Mouse (Mus musculus) neural tube, embryonic 15.5 days (tissue): ENCODE measurements at regions not wholly inside any gene's neighbourhood (a gene's known extent, or its start where the extent isn't known, plus 50 kb on each side); places are given as distances from the start of the nearest gene placed in this dataset.
A peak's percentile ranks its signal among the peaks of the same experiment; 100 is the strongest.

Experiments
- ATAC-seq: fragments of 200-750 bp; cut with Nextera tagmentation; 2 replicates; pipeline ENCODE4 v1.8.0; 2017; ENCODE audit warnings: mild to moderate bottlenecking, moderate TSS enrichment, moderate library complexity; ENCODE audit not compliant: low FRiP score
- H3K27ac ChIP-seq: fragments of 300-500 bp; sonication (generic); replicated peaks from 2 replicates; pipeline ENCODE4 v1.5.1; 2015; ENCODE audit warnings: mild to moderate bottlenecking, inconsistent platforms
- H3K27me3 ChIP-seq: fragments of 300-500 bp; sonication (generic); replicated peaks from 2 replicates; pipeline ENCODE4 v1.6.1; 2015; ENCODE audit warnings: inconsistent platforms
- H3K36me3 ChIP-seq: fragments of 300-500 bp; sonication (generic); 2 replicates; pipeline ENCODE4 v1.6.1; 2015; ENCODE audit warnings: inconsistent platforms
- H3K4me1 ChIP-seq: fragments of 300-500 bp; sonication (generic); 2 replicates; pipeline ENCODE4 v1.6.1; 2015; ENCODE audit warnings: inconsistent platforms
- H3K4me2 ChIP-seq: fragments of 300-500 bp; sonication (generic); 2 replicates; pipeline ENCODE4 v1.6.1; 2015; ENCODE audit warnings: inconsistent platforms, mild to moderate bottlenecking, moderate library complexity
- H3K4me3 ChIP-seq: fragments of 300-500 bp; sonication (generic); replicated peaks from 2 replicates; pipeline ENCODE4 v1.5.1; 2015; ENCODE audit warnings: mild to moderate bottlenecking, inconsistent platforms
- H3K9ac ChIP-seq: fragments of 300-500 bp; sonication (generic); replicated peaks from 2 replicates; pipeline ENCODE4 v1.6.1; 2015; ENCODE audit warnings: mild to moderate bottlenecking, inconsistent platforms
- H3K9me3 ChIP-seq: fragments of 300-500 bp; sonication (generic); replicated peaks from 2 replicates; pipeline ENCODE4 v1.6.1; 2016; ENCODE audit warnings: inconsistent platforms
- WGBS: fragments of 180-500 bp; shearing (Covaris S2); methylation state at CpG from one replicate; pipeline ENCODE4 v1.1.7; 2015; ENCODE audit warnings: mixed read lengths; 5-methylcytosine and 5-hydroxymethylcytosine counted together

GRCm38 (mm10) chr1:23689398-23689797, 72.2 kb upstream of the B3gat2 start:
- 58% methylated on average over 7 of the region's 7 CpGs for WGBS
- no peaks in the 10 kb centered on the region for H3K36me3 ChIP-seq
- ATAC-seq, result no peak

DNA sequence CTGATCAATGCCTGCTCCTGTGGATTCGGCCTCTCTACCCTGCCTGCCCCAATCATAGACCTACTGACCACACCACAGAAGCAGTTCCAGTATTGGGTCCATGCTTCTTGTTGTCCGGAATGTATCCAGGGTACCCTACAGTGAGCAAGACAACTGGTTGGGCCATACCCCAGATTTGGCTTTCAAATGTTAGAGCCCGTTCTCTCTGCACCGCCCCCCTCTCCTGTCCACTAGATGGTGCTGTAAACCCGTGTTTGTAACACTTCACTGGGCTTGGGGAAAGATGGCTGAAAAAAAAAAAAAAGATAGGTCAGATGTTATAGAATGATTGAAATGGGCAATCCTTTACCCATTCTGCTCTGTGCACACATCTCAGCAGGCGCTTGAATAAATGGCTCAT, 56.1 kb upstream of the B3gat2 start:
- peak; percentile 73 for ATAC-seq
- Histone ChIP-seq H3K4me1 (peaks cover 7% of the 10 kb centered on the region; the same call in 1 of the 2 replicates), H3K27me3 (no peaks in the 10 kb centered on the region), H3K9me3 (no peaks in the 10 kb centered on the region), H3K4me3 (no peak overlapping the region), H3K4me2 (no peak overlapping the region), H3K27ac (no peak overlapping the region), H3K9ac (no peak overlapping the region), H3K36me3 (no peaks in the 10 kb centered on the region)
- WGBS, result 22% methylated on average over 6 of the region's 6 CpGs

More at GRCm38 (mm10) chr1:23689398-23689797, 72.2 kb upstream of the B3gat2 start:
- Histone ChIP-seq H3K4me2 (no peak overlapping the region), H3K27ac (no peak overlapping the region; the same call in 1 of the 2 replicates), H3K4me1 (no peaks in the 10 kb centered on the region), H3K27me3 (no peaks in the 10 kb centered on the region), H3K4me3 (no peak overlapping the region), H3K9ac (no peak overlapping the region), H3K9me3 (no peaks in the 10 kb centered on the region)

- Histone ChIP-seq H3K9ac (no peak overlapping the region), H3K4me1 (peaks cover 7% of the 10 kb centered on the region; the same call in 1 of the 2 replicates), H3K9me3 (no peaks in the 10 kb centered on the region), H3K4me3 (no peak overlapping the region), H3K27me3 (no peaks in the 10 kb centered on the region), H3K36me3 (no peaks in the 10 kb centered on the region), H3K4me2 (no peak overlapping the region), H3K27ac (no peak overlapping the region)
- WGBS, result 19% methylated on average over 4 of the region's 4 CpGs
- ATAC-seq, result peak; percentile 66; the same call in 1 of the 2 replicates
These were observed 55.1 kb upstream of the B3gat2 start for GRCm38 (mm10) chr1:23706450-23706849.
